Mouse (Mus musculus): ENCODE data around the gene Smarcd3.

Smarcd3 gene

DNA sequence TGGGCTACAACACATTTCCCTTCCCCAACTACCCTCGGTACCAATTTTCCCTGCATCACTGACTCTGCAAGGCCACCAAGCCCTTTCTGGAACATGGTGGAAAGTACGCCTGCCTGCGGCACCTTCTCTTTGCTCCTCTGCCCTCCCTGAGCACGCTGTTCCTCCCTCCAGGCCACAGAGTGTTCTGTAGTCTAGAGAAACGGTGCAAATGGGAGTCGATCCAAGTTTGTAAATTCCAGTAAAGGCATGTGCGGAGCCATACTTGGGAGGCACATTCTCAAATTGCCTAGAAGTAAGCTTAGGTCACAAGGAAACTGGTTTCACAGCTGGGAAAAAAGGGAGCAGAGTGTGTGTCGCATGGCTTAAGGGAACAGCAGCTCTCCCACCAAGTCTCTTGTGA lies 4.1 kb downstream of the Smarcd3 start:
- DNase-seq = no peak

DNA sequence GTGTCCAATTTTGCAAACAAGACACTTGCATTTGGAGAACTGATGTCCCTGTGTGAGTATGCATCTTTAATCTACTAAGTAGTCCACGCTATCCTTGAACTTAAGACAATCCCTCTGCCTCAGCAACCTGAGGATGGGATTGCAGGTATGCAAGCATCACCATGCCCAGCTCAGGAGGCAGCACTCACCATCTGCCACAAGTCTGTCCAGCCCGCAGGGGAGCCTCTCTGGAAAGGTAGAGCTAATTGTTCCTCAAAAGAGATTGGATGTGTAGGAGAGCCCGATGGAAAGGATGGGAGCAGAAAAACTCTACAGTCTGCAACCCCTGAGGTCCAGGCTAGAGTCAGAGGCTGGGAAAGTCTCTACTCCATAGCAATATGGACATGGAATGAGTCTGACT lies 5.3 kb downstream of the Smarcd3 start:
- peak in 1 of 2 experiments; percentile 58 for DNase-seq

DNA sequence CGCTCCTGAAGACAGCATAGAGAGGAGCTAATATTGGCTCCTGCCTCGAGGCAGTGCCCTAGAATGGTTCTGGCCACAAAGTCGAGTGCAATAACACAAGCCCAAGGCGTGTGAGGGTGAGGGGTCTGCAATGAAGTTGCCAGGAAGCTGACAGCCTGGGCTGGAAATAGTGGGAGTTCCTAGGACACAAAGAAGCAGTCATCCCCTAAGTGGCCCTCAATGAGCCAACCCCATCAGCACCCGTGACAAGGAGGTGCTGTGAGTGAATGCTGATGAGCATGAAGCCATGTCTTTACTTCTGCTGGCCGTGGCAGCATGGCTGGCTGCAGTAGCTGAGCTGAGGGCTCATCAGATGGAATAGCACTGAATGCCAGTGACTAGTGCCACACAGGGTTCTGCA lies 9.1 kb downstream of the Smarcd3 start:
- peak in 1 of 2 experiments; percentile 17 for DNase-seq

DNA sequence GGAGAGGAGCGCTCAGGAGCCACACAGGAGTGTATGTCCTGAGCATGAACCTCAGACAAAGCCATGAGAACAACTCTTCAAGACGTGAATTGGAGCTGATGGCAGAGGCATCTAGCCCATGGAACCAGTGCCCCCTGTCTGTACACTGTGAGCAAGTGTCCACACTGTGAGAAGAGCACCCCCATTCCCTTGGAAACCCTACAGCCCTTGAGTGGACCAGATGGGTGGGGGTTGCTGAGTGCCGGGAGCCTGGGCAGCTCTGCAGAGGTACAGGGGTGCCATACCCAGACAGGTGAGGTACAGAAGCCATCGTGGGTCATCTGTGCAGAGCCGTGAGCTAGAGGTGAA lies 11.9 kb downstream of the Smarcd3 start:
- no peak for DNase-seq

DNA sequence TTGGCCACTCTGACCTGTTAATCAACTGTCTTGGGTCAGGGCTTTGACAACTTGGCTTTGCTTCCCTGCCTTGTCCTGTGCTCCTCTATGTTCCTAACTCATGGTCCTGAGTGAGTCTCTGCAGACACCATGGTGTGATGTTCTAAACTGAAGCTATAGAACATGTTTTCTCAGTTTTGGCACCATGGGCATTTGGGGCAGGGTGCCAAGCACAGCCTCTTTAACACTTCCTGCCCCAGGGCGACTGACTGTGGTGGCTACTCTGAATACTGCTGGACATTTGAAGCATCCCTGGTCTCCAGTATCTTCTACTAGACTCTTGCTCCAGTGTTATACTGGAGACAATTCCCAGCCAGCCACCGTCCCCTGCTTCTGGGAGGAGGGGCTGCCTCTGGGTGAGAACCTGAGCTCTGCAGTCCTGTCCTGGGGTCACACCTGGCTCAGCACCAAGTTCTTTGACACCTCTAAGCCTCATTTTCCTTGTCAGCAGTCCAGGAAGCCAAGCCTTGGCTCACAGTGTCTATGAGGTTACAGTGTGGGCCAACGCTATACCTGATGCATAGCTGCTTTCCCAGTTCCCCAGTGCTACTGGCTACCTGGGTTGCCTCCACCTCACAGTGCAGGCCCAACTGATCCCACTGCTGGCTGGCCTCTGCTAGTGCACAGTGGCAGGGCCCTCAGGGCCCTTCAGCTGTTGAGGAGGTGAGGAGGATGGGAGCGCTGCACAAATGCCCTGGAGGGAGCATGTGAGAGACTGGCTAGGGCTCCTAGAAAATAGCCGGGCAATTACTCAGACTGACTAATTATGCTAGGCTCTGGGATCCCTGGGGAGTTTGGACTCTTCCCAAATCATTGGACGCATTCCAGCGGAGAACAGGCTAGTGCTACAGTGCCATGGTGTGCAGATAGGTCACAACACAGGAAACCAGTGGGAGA lies 12.6 kb downstream of the Smarcd3 start:
- DNase-seq = peak; percentile 87 to 88

DNA sequence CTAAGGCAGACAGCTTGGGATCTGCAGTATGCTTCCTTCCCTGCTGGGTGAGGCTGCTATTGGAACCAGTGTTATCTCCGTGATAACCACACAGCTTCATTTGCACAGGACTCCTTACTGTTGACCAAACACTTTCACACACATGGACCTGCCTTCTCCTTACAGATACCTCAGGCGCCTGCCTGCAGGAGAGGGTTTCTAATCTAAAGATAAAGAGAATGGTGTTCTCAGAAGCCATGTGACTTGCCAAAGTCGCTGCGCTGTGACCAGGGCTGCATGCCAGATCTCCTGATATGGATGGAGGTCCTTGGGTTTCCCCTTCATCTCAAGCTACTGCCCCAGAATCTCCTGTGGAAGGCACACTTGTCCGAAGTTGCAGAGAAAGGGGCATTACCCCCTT lies 14.8 kb downstream of the Smarcd3 start:
- DNase-seq = peak in 1 of 2 experiments; percentile 44

DNA sequence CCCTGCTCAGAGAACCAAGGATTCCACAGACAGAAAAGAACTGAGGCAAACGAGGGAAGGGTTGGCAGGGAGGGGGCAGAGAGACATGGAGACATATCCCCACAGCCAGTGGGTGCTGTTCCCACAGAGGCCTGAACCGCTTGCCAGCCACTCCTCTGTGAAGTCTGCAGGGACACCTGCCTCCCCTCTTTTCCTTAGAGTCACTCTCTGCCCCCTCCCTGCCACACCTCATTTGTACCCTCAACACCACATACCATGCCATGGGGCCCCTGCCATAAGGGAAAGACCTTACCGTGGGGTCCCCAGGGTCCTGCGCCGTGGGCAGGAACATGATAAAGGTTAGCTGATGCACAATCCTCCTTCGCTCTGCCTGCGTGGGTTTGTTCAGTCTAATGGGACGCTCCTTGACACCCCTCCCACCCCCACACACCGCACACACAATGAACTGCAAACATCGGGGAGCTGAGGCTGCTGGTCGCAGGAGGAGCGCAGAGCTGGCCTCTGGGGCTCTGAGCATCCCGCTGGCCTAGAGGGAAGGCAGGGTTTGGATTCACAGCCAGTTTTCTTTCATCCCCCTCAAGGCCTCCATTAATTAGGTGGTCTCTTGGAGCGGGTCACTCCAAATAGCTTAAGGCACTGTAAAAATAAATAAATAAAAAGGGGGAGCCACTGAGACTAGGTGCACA lies 18.1 kb downstream of the Smarcd3 start:
- DNase-seq = peak; percentile 28 to 35

DNA sequence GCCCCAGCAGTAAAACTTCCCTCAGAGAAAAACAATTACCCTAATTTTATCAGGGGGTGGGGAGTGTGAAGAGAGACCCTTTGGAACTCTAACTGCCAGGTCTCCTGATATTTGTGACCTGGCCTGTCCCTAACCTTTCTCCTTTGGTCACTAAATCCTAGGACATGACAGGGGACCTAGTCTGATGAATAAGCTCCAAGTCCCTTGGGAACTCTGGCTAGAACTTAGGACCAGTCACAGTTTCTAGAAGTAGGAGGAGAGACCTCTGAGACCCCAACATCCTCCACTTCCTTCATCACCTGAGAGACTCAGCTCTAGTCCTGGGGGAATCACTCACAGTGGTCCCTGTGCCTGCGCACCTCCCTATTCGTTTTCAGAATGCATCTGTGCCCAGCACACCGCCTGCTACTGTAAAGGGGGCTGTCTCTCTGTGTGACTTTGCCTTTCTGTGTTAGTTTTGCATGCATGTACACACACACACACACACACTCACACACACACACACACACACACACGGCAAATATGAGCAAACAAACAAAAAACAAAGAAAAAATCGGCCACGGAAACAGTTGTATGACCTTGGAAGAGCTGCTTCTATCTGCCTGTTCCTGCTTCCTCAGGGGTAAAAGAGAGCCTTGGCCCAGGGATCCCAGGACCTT lies 18.8 kb downstream of the Smarcd3 start:
- DNase-seq = peak; percentile 20 to 46

DNA sequence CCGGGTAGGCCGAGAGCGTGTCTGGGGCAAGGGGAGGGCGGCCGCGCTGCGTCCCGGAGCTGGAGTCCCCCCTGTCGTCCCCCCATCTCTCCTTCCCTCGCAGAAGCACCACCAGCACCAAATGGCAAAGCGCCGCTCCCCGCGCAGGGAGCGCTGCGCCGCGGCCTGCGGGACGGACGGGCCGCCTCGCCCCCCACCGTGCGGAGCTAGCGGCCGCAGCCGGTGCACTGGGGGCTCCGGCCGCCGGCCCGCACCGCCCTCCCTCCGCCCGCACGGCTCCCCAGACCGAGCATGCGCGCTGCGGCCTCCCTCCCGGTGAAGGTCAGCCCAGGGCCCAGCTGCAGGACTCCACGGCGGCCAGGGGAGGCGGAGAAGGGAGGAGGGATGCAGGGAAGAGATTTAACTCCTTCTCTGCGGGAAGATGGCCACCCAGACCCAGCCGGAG lies 19.5 kb downstream of the Smarcd3 start:
- peak; percentile 90 to 95 for DNase-seq

DNA sequence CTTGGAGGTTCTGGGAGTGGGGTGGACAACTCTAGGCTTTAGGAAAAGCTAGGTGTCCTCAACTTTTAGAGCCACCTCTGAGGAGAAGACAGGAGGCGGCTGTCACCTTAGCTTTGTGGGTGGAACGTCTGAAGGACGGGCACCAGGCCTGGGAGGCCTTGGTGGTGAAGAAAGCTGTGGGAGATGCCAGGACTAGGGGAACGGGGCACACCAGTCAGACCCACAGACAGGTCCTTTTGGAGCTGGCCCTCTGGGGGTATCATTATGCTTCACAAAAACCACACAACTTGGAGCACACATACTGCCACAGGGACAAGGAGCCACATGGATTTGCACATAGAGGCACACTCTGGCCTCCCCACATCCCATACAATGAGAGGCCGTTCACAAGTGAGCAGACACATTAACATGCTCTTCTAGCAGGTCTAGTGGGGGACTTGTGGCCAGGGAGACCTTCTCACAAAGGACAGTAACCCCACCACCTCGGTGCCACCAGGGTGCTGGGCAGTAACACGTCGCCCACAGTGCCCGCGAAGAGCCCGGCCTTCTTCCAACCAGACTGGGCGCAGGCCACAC lies 20.0 kb downstream of the Smarcd3 start:
- peak in 1 of 2 experiments; percentile 28 for DNase-seq

DNA sequence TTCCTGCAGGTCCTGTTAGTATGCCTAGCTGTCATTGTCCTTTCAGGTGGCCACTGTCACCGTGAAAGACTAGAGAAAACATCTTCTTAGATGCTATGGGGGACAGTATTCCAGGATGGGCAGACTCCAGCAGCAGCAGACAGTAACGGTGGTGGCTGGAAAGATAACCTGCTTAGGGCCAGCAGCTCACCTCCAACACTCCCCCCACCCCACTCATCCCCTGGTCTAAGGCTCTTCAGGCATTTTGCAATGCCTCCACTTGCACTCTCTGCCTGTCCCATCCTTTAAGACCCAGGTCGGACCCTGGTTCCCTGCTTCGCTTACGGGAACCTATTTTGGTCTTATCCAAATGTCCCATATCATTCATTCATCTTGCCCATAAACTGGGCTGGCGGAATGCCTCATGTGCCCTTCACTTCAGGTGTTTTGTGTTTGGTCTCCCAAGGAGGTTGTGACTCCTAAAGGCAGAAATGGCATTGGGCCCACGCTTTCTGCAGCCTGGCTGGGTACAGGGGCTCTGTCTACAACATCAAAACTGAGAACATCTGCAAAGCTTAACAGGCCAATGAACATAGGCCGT lies 20.7 kb downstream of the Smarcd3 start:
- DNase-seq = peak; percentile 48 to 55

DNA sequence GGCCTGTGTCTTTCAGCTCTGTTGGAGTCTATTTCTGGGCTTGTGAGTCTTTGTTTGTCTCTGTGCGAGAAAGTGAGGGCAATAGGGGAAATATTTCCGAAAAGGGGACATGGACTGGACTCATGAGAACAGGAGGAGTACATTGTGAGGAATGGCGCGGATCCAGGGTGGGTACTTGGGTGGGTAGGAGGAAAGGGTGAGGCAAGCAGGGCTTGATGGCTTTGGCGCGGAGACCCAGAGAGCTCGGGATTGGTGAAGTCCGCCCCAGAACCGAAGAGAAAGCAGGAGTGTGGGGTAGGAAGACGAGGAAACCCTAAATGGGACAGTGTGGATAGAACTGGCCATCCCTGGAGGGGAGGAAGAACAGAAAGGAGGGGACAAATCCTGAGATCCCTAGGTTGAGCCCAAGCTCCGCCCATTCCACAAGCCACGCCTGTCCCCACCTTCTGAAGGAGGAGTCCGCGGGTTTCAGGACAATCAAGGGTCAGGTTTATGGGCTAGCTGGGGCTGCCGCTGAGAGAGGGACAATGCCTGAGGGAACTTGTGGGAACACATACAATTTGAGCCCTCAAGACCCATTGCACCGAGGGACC lies 21.4 kb downstream of the Smarcd3 start:
- peak; percentile 80 to 87 for DNase-seq

DNA sequence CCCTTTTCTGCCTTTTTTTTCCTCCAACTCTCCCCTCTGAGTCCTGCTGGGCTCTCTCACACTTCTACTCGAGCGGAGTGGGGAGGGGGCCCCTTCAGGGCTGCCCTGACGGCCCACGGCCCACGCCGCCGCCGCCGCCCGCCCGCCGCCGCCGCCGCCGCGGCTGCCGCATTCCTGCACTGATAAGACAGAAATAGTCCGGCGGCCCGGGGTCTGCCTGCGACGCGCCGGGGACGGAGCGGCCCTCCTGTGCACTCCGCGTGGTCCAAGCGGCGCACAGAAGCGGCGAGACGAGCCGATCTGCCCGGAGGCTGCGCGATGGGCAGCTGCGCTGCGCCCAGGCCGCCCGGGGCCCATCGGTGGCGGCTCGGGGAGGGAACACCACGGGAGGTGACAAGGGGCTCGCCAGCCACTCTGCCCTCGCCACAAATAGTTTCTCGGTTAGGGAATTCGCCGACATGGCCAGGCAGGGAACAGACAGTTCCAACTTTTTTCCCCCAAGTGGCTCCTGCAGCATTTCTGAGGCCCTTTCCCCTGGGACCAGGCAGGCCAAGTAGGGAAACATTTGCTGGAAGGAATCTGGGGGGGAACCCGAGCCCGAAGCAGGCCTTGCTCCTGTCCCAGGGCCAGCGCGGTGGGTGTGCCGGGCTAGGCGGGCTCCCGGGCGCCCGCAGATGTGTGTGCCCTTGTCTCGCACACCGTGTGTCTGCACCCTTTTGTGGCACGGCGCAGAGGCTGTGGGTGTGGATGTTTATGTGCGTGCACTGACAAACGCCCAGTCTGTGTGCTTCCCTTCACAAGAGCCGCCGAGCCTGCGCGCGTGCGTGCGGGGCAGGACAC lies 22.1 kb downstream of the Smarcd3 start:
- DNase-seq = peak; percentile 84 to 88

DNA sequence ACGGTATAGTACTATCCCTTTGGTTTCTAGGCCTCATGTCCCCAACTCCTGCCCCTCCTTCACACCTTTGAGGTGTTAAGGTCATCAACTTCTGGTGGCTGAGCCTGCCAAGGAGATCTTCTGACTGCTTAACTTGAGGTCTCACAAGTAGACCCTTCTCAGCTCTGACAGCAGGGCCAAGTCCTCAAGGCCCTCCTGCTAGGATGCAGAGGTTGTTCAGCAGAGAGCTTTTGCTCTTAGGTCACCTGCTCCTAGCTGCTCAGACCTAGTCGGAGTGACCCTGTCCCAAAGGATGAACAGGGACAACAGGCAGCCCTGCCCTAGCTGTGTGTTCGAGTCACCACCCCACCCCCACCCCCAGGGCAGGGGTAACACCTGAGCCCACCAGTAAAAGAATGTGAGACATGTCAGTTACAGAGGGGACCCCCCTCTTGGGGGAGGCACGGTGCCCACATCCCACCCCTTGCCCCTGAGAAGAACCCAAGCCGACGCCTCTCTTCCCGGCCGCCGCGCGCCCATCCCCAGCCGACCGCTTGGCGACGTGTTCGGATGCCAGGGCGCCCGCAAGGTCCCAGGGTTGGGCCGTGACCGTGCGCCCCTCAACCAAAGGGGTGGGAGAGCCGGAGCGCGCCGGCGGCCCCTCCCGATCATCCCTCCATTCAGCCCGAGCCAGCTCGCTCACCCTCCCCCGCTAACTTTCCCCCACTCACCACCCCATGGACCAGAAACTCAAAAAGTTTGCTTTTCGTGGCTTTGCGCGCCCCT lies 23.0 kb downstream of the Smarcd3 start:
- peak; percentile 69 for DNase-seq

DNA sequence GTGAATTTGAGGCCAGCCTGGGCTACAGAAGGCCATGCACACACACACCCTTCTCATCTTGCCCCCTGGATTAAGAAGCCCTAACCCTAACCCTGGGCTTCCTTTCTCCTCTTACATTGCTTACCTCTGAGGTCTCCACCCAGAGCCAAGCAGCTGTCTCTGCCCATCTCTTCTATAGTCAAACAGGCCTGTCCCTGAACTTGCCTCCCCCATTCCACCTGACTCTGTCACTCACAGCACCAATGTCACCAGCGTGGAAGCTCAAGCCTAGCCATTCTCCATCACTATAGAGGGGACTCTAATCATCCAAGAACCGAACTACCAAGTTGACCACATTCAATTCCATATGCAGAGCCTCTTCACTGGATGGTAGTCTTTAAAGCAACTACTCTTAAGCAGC lies 24.0 kb downstream of the Smarcd3 start:
- DNase-seq = peak; percentile 14 to 29

DNA sequence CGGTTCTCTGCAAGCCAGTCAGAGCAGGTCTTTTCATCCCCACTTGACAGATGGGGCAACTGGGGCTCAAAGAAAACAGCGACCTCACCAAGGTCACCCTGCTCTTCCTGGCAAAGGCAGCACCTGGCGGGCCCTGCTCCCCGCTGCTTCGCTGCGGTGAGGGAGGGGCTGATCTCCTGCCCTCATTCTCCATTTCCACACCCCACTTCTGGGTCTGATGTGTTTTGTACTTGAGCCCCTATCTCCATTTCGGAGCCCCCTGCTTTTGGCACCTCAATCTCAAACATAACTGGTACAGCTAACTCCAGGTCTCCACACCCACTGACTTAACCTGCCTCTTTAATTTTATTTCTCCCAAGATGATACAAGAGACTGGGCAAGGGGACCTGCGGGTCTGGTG lies 25.1 kb downstream of the Smarcd3 start:
- peak; percentile 49 to 58 for DNase-seq

DNA sequence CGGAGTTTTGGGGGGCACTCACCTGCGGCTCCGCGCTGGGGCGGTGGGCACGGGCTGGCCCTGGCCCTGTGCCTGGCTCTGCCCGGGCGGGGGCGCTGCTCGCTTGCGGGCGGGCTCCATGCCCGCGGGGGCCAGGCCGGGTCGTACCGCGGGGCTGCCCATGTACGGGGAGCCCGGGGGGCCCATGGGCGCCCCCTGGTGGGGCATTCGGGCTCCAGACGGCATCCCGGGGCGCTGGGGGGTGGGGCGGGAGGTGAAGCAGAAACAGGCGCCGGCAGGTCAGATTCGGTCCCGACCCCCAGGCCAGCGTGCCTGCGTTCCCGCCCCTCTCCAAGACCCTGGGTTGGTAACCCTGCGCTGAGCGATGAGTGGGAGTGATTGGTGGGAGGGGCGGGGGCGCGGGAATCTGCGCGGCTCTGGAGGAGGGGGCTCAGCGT lies 25.6 kb downstream of the Smarcd3 start:
- peak; percentile 82 for DNase-seq

DNA sequence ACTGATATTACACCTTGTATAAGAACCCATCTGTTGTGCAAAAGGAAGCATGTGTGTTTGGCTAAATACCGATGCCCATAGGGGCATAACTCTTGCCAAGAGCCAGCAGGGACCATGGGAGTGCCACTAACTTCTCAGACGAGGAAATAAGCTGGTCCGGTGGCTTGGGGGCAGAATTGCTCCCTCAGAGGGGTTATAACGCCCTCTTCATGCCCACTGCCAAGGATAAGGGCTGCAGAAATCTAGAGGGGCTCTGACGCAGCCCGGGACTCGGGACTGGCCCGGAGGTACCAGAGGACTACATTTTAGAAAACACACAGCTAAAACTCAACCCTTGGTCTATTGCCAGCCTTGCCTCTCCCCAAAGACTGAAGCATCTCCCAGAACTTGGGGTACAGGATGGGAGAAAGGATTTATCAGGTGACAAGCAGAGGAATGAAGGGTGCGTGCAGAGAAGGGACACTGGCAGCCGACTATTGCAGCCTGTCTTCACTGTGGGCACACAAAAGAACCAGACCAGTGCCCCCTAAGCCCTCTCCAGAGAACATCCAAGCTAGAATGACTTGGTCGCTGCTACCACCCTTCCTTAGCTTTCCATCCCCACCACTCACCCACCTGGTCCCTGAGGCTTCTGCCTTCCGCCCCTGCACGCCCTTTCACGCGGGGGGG lies 26.2 kb downstream of the Smarcd3 start:
- peak; percentile 82 to 89 for DNase-seq

DNA sequence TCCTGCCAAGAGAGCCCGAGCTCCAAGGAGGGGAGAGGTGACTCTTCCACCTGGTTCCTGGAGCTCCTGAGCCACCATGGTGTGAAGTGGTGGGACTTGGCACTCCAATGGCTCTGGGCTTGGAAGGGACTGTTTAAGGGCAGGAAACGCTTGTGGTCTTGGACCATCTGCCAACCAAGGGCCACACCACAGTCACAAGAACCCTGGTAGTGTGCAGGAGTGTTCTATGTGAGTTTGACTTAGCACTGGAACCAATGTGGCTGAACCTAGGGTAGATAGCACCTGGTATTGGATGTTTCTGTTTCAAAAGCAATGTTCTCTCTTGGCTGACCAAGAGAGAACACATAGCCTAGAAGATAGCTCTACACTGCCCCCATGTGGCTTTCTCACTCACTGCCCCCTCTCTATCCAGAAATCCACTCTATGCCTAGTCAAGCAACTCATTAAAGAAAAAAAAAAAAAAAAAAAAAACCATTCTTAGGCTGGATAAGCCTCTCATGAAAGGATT lies 26.9 kb downstream of the Smarcd3 start:
- peak; percentile 89 to 93 for DNase-seq
